Mouse (Mus musculus) forebrain, embryonic 16.5 days (tissue): ENCODE results near the gene Mrpl37. TPM values are rescaled to one million over a fixed set of nuclear protein-coding genes. Genes with fewer than 3 reads are reported as not detected.

ENCODE experiments used
- ATAC-seq: fragments of 200-750 bp; cut with Nextera tagmentation; 2 replicates; pipeline ENCODE4 v1.8.0; 2017; ENCODE audit warnings: mild to moderate bottlenecking, moderate library complexity
- H3K27ac ChIP-seq: fragments of 300-500 bp; sonication (generic); 2 replicates; pipeline ENCODE4 v1.5.1; 2014; ENCODE audit warnings: low read length, control low read depth
- H3K27me3 ChIP-seq: fragments of 300-500 bp; sonication (generic); replicated peaks from 2 replicates; pipeline ENCODE4 v1.6.1; 2014; ENCODE audit warnings: low read length; ENCODE audit not compliant: control insufficient read depth, insufficient read depth
- H3K36me3 ChIP-seq: fragments of 300-500 bp; sonication (generic); 2 replicates; pipeline ENCODE4 v1.6.1; 2014; ENCODE audit not compliant: control insufficient read depth, insufficient read depth
- H3K4me1 ChIP-seq: fragments of 300-500 bp; sonication (generic); replicated peaks from 2 replicates; pipeline ENCODE4 v1.6.1; 2014; ENCODE audit warnings: low read length; ENCODE audit not compliant: control insufficient read depth, insufficient read depth
- H3K4me2 ChIP-seq: fragments of 300-500 bp; sonication (generic); 2 replicates; pipeline ENCODE4 v1.6.1; 2014; ENCODE audit warnings: mild to moderate bottlenecking, low read length, control low read depth
- H3K4me3 ChIP-seq: fragments of 300-500 bp; sonication (generic); replicated peaks from 2 replicates; pipeline ENCODE4 v1.5.1; 2014; ENCODE audit warnings: mild to moderate bottlenecking, low read length, control low read depth
- H3K9ac ChIP-seq: fragments of 300-500 bp; sonication (generic); replicated peaks from 2 replicates; pipeline ENCODE4 v1.6.1; 2014; ENCODE audit warnings: low read depth, low read length, control low read depth
- H3K9me3 ChIP-seq: fragments of 300-500 bp; sonication (generic); 2 replicates; pipeline ENCODE4 v1.6.1; 2016; ENCODE audit warnings: low read length; ENCODE audit not compliant: control insufficient read depth
- WGBS: fragments of 180-500 bp; shearing (Covaris S2); extraction: QIAGEN DNeasy Blood & Tissue Kit; methylation state at CpG from one replicate; pipeline ENCODE4 v1.1.7; 2014; 5-methylcytosine and 5-hydroxymethylcytosine counted together
- polyA plus RNA-seq: library from polyadenylated mRNA; unstranded; fragments of >200 nt; fragmentation: Nextera tagmentation; extraction: Ambion mirVana; gene quantifications from 2 replicates; pipeline ENCODE4 v1.2.1, GENCODE M21; 2015

Mrpl37 gene
- polyA plus RNA-seq, 1 experiment from 2014 or later = 90.5 TPM

DNA sequence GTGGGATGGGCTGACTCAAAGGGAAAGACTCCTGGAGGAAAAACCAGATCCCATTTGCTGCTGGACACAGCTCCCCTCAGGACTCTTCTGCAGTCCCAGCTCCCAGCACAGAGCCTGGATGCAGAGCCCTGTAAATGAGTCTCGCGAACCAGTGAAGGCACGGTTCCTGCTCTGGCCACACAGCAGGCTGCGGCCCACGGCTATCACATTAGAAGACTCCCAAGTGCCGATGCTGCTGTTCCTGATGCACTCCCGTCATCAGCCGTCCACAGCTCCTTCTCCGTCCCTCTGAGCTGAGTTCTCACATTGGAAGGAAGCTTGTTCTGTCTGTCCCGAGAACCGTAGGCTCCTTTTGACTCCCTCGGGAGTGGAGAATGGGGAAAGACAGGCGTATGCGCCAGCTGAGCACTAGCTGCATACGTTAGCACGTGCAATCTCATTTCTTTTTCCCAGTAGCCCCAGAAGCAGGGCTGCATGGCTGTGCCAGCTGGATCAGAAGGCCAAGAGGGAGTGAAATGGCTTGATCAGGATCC lies 30.2 kb upstream of the Mrpl37 start, which contains the start of gene Cdcp2:
Gene Cdcp2, plus strand, starts transcription at position 51 of the 533 bp plus-strand sequence.
- Histone ChIP-seq H3K27me3 (no peaks in the 10 kb centered on the region), H3K9ac (no peak within 1 kb of the TSS), H3K4me1 (peaks cover 2% of the 10 kb centered on the region; the same call in 1 of the 2 replicates), H3K36me3 (no peaks in the 10 kb centered on the region), H3K27ac (no peak within 1 kb of the TSS), H3K4me2 (no peak within 1 kb of the TSS), H3K9me3 (no peaks in the 10 kb centered on the region), H3K4me3 (no peak within 1 kb of the TSS)
- no peak for ATAC-seq
- WGBS = 55% methylated on average over 16 of the region's 16 CpGs

- 36% methylated on average over 6 of the region's 6 CpGs for WGBS
- Histone ChIP-seq H3K27ac (no peak overlapping the region), H3K4me3 (no peak overlapping the region), H3K36me3 (no peaks in the 10 kb centered on the region), H3K9ac (no peak overlapping the region), H3K9me3 (no peaks in the 10 kb centered on the region), H3K4me2 (no peak overlapping the region), H3K4me1 (peaks cover 2% of the 10 kb centered on the region; the same call in 1 of the 2 replicates), H3K27me3 (no peaks in the 10 kb centered on the region)
- ATAC-seq = no peak
Observed at GRCm38 (mm10) chr4:107096043-107096442, 29.4 kb upstream of the Mrpl37 start.

DNA sequence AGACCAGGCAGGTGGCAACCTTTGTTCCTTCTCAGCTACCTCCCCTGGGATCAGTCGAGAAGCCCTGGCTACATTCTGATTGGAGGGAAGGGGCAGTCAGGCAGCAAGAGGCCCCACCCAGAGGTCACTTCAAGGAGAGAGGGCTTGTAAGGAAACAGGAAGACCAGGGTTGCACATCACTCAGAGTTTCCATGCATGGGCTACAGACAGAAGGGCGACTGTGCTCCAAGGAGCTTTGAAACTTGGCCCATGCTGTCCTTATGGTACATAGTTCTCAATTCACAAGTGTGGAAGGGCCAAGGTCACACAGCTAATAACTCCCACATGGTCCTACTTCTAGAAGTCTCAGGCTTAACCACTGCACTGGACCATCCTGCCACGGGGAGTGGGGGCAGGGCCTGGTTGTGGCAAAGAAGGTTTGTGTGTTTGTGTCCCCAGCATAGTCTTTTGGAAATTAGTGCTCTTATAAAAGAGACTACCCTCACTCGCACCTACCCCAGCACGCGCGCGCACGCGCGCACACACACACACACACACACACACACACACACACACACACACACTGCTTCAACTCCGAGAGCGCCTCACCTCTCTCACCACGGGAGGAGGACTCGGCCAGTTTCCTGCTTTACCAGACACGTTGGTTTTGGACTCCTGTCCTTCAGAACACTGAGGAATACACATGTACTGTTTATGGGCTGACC lies 28.0 kb upstream of the Mrpl37 start:
- no peak for ATAC-seq
- no peaks in the 10 kb centered on the region for H3K27me3 ChIP-seq
- H3K27ac ChIP-seq = no peak overlapping the region
- no peaks in the 10 kb centered on the region for H3K36me3 ChIP-seq
- no peak overlapping the region for H3K4me2 ChIP-seq
- WGBS = 82% methylated on average over 16 of the region's 16 CpGs
- H3K9me3 ChIP-seq = no peaks in the 10 kb centered on the region
- peaks cover 2% of the 10 kb centered on the region; the same call in 1 of the 2 replicates for H3K4me1 ChIP-seq
- no peak overlapping the region for H3K9ac ChIP-seq
- H3K4me3 ChIP-seq = no peak overlapping the region

DNA sequence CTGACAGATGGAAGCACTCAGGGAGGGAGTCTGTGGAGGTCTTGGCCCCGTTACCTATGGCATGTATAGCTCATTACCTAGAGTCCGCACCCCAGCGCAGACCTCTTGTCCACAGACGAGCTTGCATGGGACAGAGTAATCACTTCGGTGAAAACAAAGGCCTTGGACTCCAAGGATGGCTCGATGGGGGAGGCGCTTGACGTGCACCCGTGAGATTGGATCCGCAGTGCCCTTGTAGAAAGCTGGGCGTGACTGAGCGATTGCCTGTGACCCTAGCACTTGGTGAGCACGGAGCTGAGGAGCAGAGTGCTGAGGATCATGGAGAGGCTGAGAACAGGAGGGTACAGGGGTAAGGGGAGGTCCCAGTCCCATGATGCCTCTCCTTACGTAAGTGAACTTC lies 25.0 kb upstream of the Mrpl37 start:
- Histone ChIP-seq H3K4me2 (no peak overlapping the region), H3K9ac (no peak overlapping the region), H3K9me3 (no peaks in the 10 kb centered on the region), H3K4me3 (no peak overlapping the region), H3K27me3 (no peaks in the 10 kb centered on the region), H3K27ac (no peak overlapping the region), H3K36me3 (no peaks in the 10 kb centered on the region), H3K4me1 (no peaks in the 10 kb centered on the region)
- ATAC-seq = no peak
- 84% methylated on average over 14 of the region's 14 CpGs for WGBS

DNA sequence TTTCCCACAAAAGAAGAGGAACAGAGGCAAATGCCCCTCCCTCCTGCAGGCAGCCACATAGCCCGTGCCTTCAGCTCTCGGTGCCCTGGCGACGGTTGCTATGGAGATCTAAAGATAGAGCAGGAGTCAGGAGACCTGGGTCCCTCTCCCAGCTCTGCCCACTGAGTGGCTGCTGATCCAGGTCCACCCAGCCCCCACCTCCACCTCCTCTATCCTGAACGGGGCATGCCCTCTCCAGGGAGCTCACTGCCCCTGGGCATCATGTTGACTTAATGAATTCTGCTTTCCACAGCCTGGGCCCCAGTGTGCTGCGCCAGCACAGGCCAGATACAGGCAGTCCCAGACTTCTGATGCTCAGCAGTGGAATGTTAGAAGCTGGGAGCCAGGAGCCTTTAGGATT lies 18.2 kb upstream of the Mrpl37 start:
- Histone ChIP-seq H3K4me3 (no peak overlapping the region), H3K27ac (peak overlapping the region; percentile 47; the same call in 1 of the 2 replicates), H3K4me2 (no peak overlapping the region), H3K36me3 (no peaks in the 10 kb centered on the region), H3K9me3 (no peaks in the 10 kb centered on the region), H3K9ac (no peak overlapping the region), H3K27me3 (no peaks in the 10 kb centered on the region), H3K4me1 (peaks cover 15% of the 10 kb centered on the region)
- 5% methylated on average over 6 of the region's 6 CpGs for WGBS
- peak; percentile 94 for ATAC-seq

- peak; percentile 34 for ATAC-seq
- WGBS = 26% methylated on average over 1 of the region's 1 CpGs
Observed at GRCm38 (mm10) chr4:107084343-107084742, 17.7 kb upstream of the Mrpl37 start.

DNA sequence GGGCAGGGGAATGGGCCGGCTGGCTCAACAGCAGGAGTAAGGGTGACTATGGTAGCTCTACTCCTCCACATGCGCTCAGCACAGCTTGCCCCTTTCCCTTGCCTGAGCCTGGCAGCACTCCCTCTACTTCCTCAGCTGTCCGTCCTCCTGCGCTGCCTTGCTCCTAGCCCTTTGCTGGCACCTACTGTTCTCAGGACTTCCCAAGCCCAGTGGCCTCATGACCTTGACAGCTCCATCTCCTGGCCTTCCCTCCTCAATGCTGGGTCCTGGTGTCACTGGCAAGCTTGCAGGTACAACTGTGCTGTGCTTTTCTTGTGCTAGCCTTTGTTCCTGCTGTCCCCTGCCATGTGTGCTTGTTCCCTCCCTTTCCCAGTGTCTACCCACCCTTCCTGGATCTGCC lies 16.5 kb upstream of the Mrpl37 start:
- no peaks in the 10 kb centered on the region for H3K36me3 ChIP-seq
- no peak overlapping the region for H3K27ac ChIP-seq
- H3K27me3 ChIP-seq = no peaks in the 10 kb centered on the region
- H3K4me3 ChIP-seq = no peak overlapping the region
- WGBS = 91% methylated on average over 4 of the region's 4 CpGs
- no peak overlapping the region for H3K4me2 ChIP-seq
- ATAC-seq = no peak
- H3K9ac ChIP-seq = no peak overlapping the region
- peaks cover 15% of the 10 kb centered on the region for H3K4me1 ChIP-seq
- no peaks in the 10 kb centered on the region for H3K9me3 ChIP-seq

More at GRCm38 (mm10) chr4:107084343-107084742, 17.7 kb upstream of the Mrpl37 start:
- H3K9me3 ChIP-seq = no peaks in the 10 kb centered on the region
- H3K27me3 ChIP-seq = no peaks in the 10 kb centered on the region
- no peaks in the 10 kb centered on the region for H3K36me3 ChIP-seq
- H3K4me3 ChIP-seq = no peak overlapping the region
- H3K4me2 ChIP-seq = no peak overlapping the region
- peaks cover 15% of the 10 kb centered on the region for H3K4me1 ChIP-seq
- H3K27ac ChIP-seq = peak overlapping the region; percentile 47
- H3K9ac ChIP-seq = no peak overlapping the region

- Histone ChIP-seq H3K4me3 (no peak overlapping the region), H3K27ac (no peak overlapping the region), H3K4me2 (no peak overlapping the region), H3K27me3 (no peaks in the 10 kb centered on the region), H3K4me1 (peaks cover 15% of the 10 kb centered on the region), H3K9ac (no peak overlapping the region), H3K9me3 (no peaks in the 10 kb centered on the region), H3K36me3 (no peaks in the 10 kb centered on the region)
- no peak for ATAC-seq
- 89% methylated on average over 3 of the region's 3 CpGs for WGBS
Observed at GRCm38 (mm10) chr4:107082185-107082584, 15.5 kb upstream of the Mrpl37 start.

- H3K36me3 ChIP-seq = no peaks in the 10 kb centered on the region
- H3K4me3 ChIP-seq = no peak overlapping the region
- H3K4me2 ChIP-seq = no peak overlapping the region
- H3K9ac ChIP-seq = no peak overlapping the region
- peaks cover 8% of the 10 kb centered on the region for H3K4me1 ChIP-seq
- no peak overlapping the region for H3K27ac ChIP-seq
- H3K9me3 ChIP-seq = no peaks in the 10 kb centered on the region
- H3K27me3 ChIP-seq = no peaks in the 10 kb centered on the region
- ATAC-seq = no peak
Observed at GRCm38 (mm10) chr4:107079716-107080115, 13.0 kb upstream of the Mrpl37 start.
